In genomic region chr16:45435591-45435990, GRCm38 (mm10) we compare ENCODE assay signal across 17 mouse cellular contexts. TPM values are rescaled to one million over a fixed set of nuclear protein-coding genes. Genes with fewer than 3 reads are reported as not detected.
"Had no signal": no experiment of that assay in that cellular context is flagged by ENCODE, and none has a peak within 500 bp of the region (broad histone marks: within the 10 kb centered on the region; RNA-seq: fewer than 3 reads in every experiment).

No protein-coding gene starts in this region.

- DNase-seq: kidney, adult 2 months; kidney, postnatal 10 days; kidney, postnatal 4 days; left cerebral cortex, postnatal 4 days; liver, postnatal 0 days; midbrain, embryonic 14.5 days; thymus, adult 18-20 months; thymus, postnatal 36 days had no signal

- H3K36me3 ChIP-seq: limb, embryonic 12.5 days; limb, embryonic 15.5 days had no signal

- ATAC-seq: liver, postnatal 0 days had no signal

- H3K27me3 ChIP-seq: limb, embryonic 12.5 days; limb, embryonic 15.5 days had no signal

- H3K9me3 ChIP-seq: limb, embryonic 12.5 days; limb, embryonic 15.5 days had no signal

- H3K4me2 ChIP-seq: limb, embryonic 12.5 days; limb, embryonic 15.5 days; liver, embryonic 11.5 days; midbrain, embryonic 11.5 days had no signal

- H3K4me1 ChIP-seq: limb, embryonic 12.5 days; limb, embryonic 15.5 days had no signal

- H3K27ac ChIP-seq: limb, embryonic 12.5 days; limb, embryonic 15.5 days; liver, embryonic 14.5 days had no signal

- H3K4me3 ChIP-seq: limb, embryonic 12.5 days; limb, embryonic 15.5 days had no signal

- H3K9ac ChIP-seq: limb, embryonic 12.5 days; limb, embryonic 15.5 days; liver, embryonic 14.5 days; liver, postnatal 0 days had no signal

RNA-seq across cellular contexts. Expression of gene Gm609, which starts 57.2 kb away (rescaled TPM):
- polyA plus RNA-seq: kidney, adult 2 months; limb, embryonic 12.5 days; limb, embryonic 15.5 days; midbrain, embryonic 11.5 days; midbrain, embryonic 14.5 days; midbrain, postnatal 0 days; neural tube, embryonic 11.5 days; neural tube, embryonic 14.5 days; spleen, adult 2 months had no signal
